Mouse (Mus musculus): ENCODE measurements around the gene Gm10198. TPM values are rescaled to one million over a fixed set of nuclear protein-coding genes. Genes with fewer than 3 reads are reported as not detected.

The Gm10198 gene
- total and polyA plus RNA-seq, 3 experiments: not detected

DNA sequence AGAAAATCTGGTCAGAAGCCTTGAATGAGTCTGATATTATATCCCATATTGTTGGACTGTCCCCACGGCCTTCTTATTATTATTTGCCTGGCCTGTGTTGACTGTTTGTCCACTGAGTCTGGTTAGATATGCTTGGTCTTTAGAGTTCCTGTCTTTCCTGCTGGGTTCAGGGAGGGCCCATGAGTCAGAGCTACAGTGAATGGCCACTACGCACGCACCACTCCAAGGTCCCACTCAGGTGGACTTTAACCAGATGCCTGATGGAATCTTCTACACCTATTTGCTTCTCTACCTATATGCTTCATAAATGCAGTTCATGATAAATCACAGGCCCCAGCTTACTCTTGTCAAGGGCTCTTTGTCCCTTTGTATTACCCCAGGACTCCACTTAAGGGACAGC, 29.8 kb downstream of the Gm10198 start:
- Histone ChIP-seq H3K9me3 (replicated peaks; ENCODE audit: insufficient read depth, low read length) (no peaks in the 10 kb centered on the region), H3K9ac (ENCODE audit: control insufficient read depth, low read depth, low read length, poor library complexity, severe bottlenecking) (no peak overlapping the region), H3K36me3 (ENCODE audit: control insufficient read depth in 1 of 2, insufficient read depth in 2 of 2, low read length in 2 of 2) (no peaks in the 10 kb centered on the region), H3K4me3 (ENCODE audit: control insufficient read depth in 1 of 2, insufficient read depth in 1 of 2, low read depth in 2 of 2, low read length in 2 of 2) (no peak overlapping the region), H3K27me3 (ENCODE audit: control insufficient read depth in 1 of 2, insufficient read depth in 2 of 2, low read length in 2 of 2) (no peaks in the 10 kb centered on the region; a peak in 2 of 4 replicates), H3K4me1 (ENCODE audit: control insufficient read depth in 1 of 2, insufficient read depth in 2 of 2, low read length in 2 of 2) (no peaks in the 10 kb centered on the region), H3K79me2 (ENCODE audit: control insufficient read depth, insufficient read depth, low read length, poor library complexity) (no peaks in the 10 kb centered on the region), H3K27ac (ENCODE audit: control insufficient read depth, low read depth, low read length) (no peak overlapping the region)
- DNase-seq (ENCODE audit: low read depth, low spot score): no peak
- no peak for TF ChIP-seq ZC3H11A (IDR thresholded peaks at IDR 0.05; ENCODE audit: low read depth, low read length)
- TF ChIP-seq GATA1 (IDR thresholded peaks at IDR 0.05; ENCODE audit: low read depth, low read length): no peak
- TF ChIP-seq TCF12 (IDR thresholded peaks at IDR 0.05; ENCODE audit: low read depth, low read length): no peak
- TF ChIP-seq ETS1 (IDR thresholded peaks at IDR 0.05; ENCODE audit: low read depth, low read length): no peak
- no peak for TF ChIP-seq POLR2A (IDR thresholded peaks at IDR 0.05; ENCODE audit: control insufficient read depth in 1 of 2, insufficient read depth in 1 of 2, low read depth in 1 of 2, low read length in 2 of 2, poor library complexity in 1 of 2)
- no peak for TF ChIP-seq ELF1 (IDR thresholded peaks at IDR 0.05; ENCODE audit: low read depth, low read length)
- TF ChIP-seq MXI1 (IDR thresholded peaks at IDR 0.05; ENCODE audit: low read depth, low read length): no peak
- no peak for TF ChIP-seq CHD2 (IDR thresholded peaks at IDR 0.05; ENCODE audit: low read length)

DNA sequence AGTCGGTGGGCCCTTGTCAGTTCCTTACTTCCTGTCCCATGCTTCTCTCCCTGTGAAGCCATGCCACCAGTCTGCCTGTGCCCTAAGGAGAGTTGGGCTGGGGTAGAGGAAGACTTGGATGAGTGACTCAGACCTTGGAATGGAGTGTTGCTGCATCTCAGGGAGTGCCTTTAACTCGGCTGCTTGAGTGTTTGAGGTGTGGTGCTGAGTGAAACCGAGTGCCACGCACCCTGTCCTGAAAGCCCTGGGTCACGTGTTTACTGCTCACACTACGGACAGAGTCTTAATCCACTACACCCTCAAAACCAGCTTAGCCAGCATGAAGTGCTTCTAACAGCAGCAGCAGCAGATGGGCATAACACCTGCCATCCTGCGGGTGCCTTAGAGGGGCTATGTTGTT, 30.5 kb downstream of the Gm10198 start:
- Histone ChIP-seq H3K79me2 (ENCODE audit: control insufficient read depth, insufficient read depth, low read length, poor library complexity) (no peaks in the 10 kb centered on the region), H3K27ac (ENCODE audit: control insufficient read depth, low read depth, low read length) (no peak overlapping the region), H3K36me3 (ENCODE audit: control insufficient read depth in 1 of 2, insufficient read depth in 2 of 2, low read length in 2 of 2) (no peaks in the 10 kb centered on the region), H3K9me3 (replicated peaks; ENCODE audit: insufficient read depth, low read length) (no peaks in the 10 kb centered on the region), H3K4me1 (ENCODE audit: control insufficient read depth in 1 of 2, insufficient read depth in 2 of 2, low read length in 2 of 2) (no peaks in the 10 kb centered on the region), H3K27me3 (ENCODE audit: control insufficient read depth in 1 of 2, insufficient read depth in 2 of 2, low read length in 2 of 2) (no peaks in the 10 kb centered on the region; a peak in 2 of 4 replicates), H3K4me3 (ENCODE audit: control insufficient read depth in 1 of 2, insufficient read depth in 1 of 2, low read depth in 2 of 2, low read length in 2 of 2) (no peak overlapping the region), H3K9ac (ENCODE audit: control insufficient read depth, low read depth, low read length, poor library complexity, severe bottlenecking) (no peak overlapping the region)
- TF ChIP-seq EP300 (IDR thresholded peaks at IDR 0.05; ENCODE audit: low read depth in 1 of 2, low read length in 2 of 2): no peak
- no peak for TF ChIP-seq MYC (IDR thresholded peaks at IDR 0.05; ENCODE audit: low read depth, low read length)
- no peak for TF ChIP-seq GABPA (IDR thresholded peaks at IDR 0.05; ENCODE audit: low read depth, low read length)
- no peak for TF ChIP-seq KAT2A (conservative IDR thresholded peaks at IDR 0.05; ENCODE audit: low read depth, low read length)
- no peak for TF ChIP-seq ELF1 (IDR thresholded peaks at IDR 0.05; ENCODE audit: low read depth, low read length)
- TF ChIP-seq POLR2AphosphoS2 (IDR thresholded peaks at IDR 0.05; ENCODE audit: low read length): no peak
- TF ChIP-seq ZMIZ1 (IDR thresholded peaks at IDR 0.05; ENCODE audit: low read depth, low read length): no peak
- no peak for TF ChIP-seq TBP (IDR thresholded peaks at IDR 0.05; ENCODE audit: low read depth, low read length)
- TF ChIP-seq NELFE (IDR thresholded peaks at IDR 0.05; ENCODE audit: low read depth, low read length): no peak
- no peak for TF ChIP-seq MYB (IDR thresholded peaks at IDR 0.05; ENCODE audit: low read depth, low read length)
- no peak for TF ChIP-seq SMC3 (IDR thresholded peaks at IDR 0.05; ENCODE audit: low read depth, low read length)
- no peak for TF ChIP-seq USF1 (IDR thresholded peaks at IDR 0.05; ENCODE audit: low read depth, low read length)
- no peak for DNase-seq (ENCODE audit: low read depth, low spot score)
